Mouse (Mus musculus) 416B (cell line): ENCODE results near the gene Egf.
A peak's percentile ranks its signal among the peaks of the same experiment; 100 is the strongest.

ENCODE experiments used
- DNase-seq: peaks from one replicate; pipeline ENCODE4 v3.0.0; 2011; ENCODE audit warnings: low read depth

Egf gene

GRCm38 (mm10) chr3:129650931-129651330, 104.2 kb downstream of the Egf start:
- DNase-seq: no peak

GRCm38 (mm10) chr3:129650293-129650612, 104.9 kb downstream of the Egf start:
- DNase-seq: no peak

- DNase-seq: no peak
These were observed 105.4 kb downstream of the Egf start for GRCm38 (mm10) chr3:129649586-129650292.

GRCm38 (mm10) chr3:129648598-129648997, 106.5 kb downstream of the Egf start:
- DNase-seq: no peak

GRCm38 (mm10) chr3:129647312-129647711, 107.8 kb downstream of the Egf start:
- DNase-seq: no peak

- peak; percentile 38 for DNase-seq
These were observed 108.3 kb downstream of the Egf start for GRCm38 (mm10) chr3:129646781-129647180.

- DNase-seq: no peak
These were observed 109.7 kb downstream of the Egf start for GRCm38 (mm10) chr3:129645409-129645808.

GRCm38 (mm10) chr3:129641621-129642020, 113.5 kb downstream of the Egf start:
- DNase-seq: no peak

GRCm38 (mm10) chr3:129640211-129641000, 114.7 kb downstream of the Egf start:
- DNase-seq: no peak

GRCm38 (mm10) chr3:129639701-129640100, 115.4 kb downstream of the Egf start:
- no peak for DNase-seq

- DNase-seq: no peak
These were observed 117.7 kb downstream of the Egf start for GRCm38 (mm10) chr3:129637446-129637845.

- peak; percentile 32 for DNase-seq
These were observed 120.7 kb downstream of the Egf start for GRCm38 (mm10) chr3:129634260-129634901.

- no peak for DNase-seq
These were observed 121.6 kb downstream of the Egf start for GRCm38 (mm10) chr3:129633518-129633917.

- no peak for DNase-seq
These were observed 123.3 kb downstream of the Egf start for GRCm38 (mm10) chr3:129631857-129632256.

GRCm38 (mm10) chr3:129631018-129631417, 124.1 kb downstream of the Egf start:
- DNase-seq: no peak
